Mouse (Mus musculus) hindbrain, embryonic 13.5 days (tissue): ENCODE measurements around the gene Zc3h7b. TPM values are rescaled to one million over a fixed set of nuclear protein-coding genes. Genes with fewer than 3 reads are reported as not detected.

ENCODE experiments used
- ATAC-seq: fragments of 200-750 bp; cut with Nextera tagmentation; 2 replicates; pipeline ENCODE4 v1.8.0; 2017; ENCODE audit warnings: moderate TSS enrichment; ENCODE audit not compliant: low FRiP score
- H3K27ac ChIP-seq: fragments of 300-500 bp; sonication (generic); 2 replicates; pipeline ENCODE4 v1.5.1; 2015; ENCODE audit warnings: inconsistent platforms, mild to moderate bottlenecking, moderate library complexity
- H3K27me3 ChIP-seq: fragments of 300-500 bp; sonication (generic); 2 replicates; pipeline ENCODE4 v1.6.1; 2015; ENCODE audit warnings: mild to moderate bottlenecking, inconsistent platforms
- H3K36me3 ChIP-seq: fragments of 300-500 bp; sonication (generic); 2 replicates; pipeline ENCODE4 v1.6.1; 2015; ENCODE audit warnings: mild to moderate bottlenecking, inconsistent platforms
- H3K4me1 ChIP-seq: fragments of 300-500 bp; sonication (generic); replicated peaks from 2 replicates; pipeline ENCODE4 v1.6.1; 2015; ENCODE audit warnings: inconsistent platforms
- H3K4me2 ChIP-seq: fragments of 300-500 bp; sonication (generic); 2 replicates; pipeline ENCODE4 v1.6.1; 2015; ENCODE audit warnings: inconsistent platforms, mild to moderate bottlenecking, moderate library complexity
- H3K4me3 ChIP-seq: fragments of 300-500 bp; sonication (generic); 2 replicates; pipeline ENCODE4 v1.5.1; 2015; ENCODE audit warnings: mild to moderate bottlenecking, inconsistent platforms
- H3K9ac ChIP-seq: fragments of 300-500 bp; sonication (generic); 2 replicates; pipeline ENCODE4 v1.6.1; 2015; ENCODE audit warnings: mild to moderate bottlenecking, inconsistent platforms
- H3K9me3 ChIP-seq: fragments of 300-500 bp; sonication (generic); 2 replicates; pipeline ENCODE4 v1.6.1; 2016; ENCODE audit warnings: inconsistent platforms
- WGBS: fragments of 180-500 bp; shearing (Covaris S2); methylation state at CpG from one replicate; pipeline ENCODE4 v1.1.7; 2015; 5-methylcytosine and 5-hydroxymethylcytosine counted together
- polyA plus RNA-seq: library from polyadenylated mRNA; unstranded; fragments of >200 nt; fragmentation: Nextera tagmentation; extraction: Ambion mirVana; gene quantifications from 2 replicates; pipeline ENCODE4 v1.2.1, GENCODE M21; 2015

The Zc3h7b gene
- polyA plus RNA-seq, 1 experiment from 2014 or later = 42.6 TPM

- Histone ChIP-seq H3K4me3 (no peak overlapping the region), H3K9me3 (no peaks in the 10 kb centered on the region), H3K9ac (no peak overlapping the region), H3K4me2 (no peak overlapping the region), H3K27ac (no peak overlapping the region), H3K4me1 (peaks cover 8% of the 10 kb centered on the region; the same call in 1 of the 2 replicates), H3K27me3 (0 out of 2 replicates have a peak, but pooled peaks cover 8% of the 10 kb centered on the region), H3K36me3 (peaks cover 5% of the 10 kb centered on the region; the same call in 1 of the 2 replicates)
- no peak for ATAC-seq
- WGBS = 87% methylated on average over 7 of the region's 7 CpGs
Measured at GRCm38 (mm10) chr15:81842275-81842674, 97.4 kb downstream of the Zc3h7b start.

GRCm38 (mm10) chr15:81845033-81845625, 100.3 kb downstream of the Zc3h7b start:
- Histone ChIP-seq H3K9me3 (no peaks in the 10 kb centered on the region), H3K36me3 (peaks cover 24% of the 10 kb centered on the region), H3K9ac (no peak overlapping the region), H3K27me3 (no peaks in the 10 kb centered on the region), H3K4me3 (no peak overlapping the region), H3K4me2 (no peak overlapping the region), H3K27ac (no peak overlapping the region), H3K4me1 (no peaks in the 10 kb centered on the region)
- ATAC-seq = no peak
- WGBS = 75% methylated on average over 5 of the region's 5 CpGs

- no peaks in the 10 kb centered on the region for H3K27me3 ChIP-seq
- no peaks in the 10 kb centered on the region for H3K4me1 ChIP-seq
- peaks cover 30% of the 10 kb centered on the region for H3K36me3 ChIP-seq
- H3K4me3 ChIP-seq = no peak overlapping the region
- H3K4me2 ChIP-seq = no peak overlapping the region
- 39% methylated on average over 4 of the region's 4 CpGs for WGBS
- H3K9ac ChIP-seq = no peak overlapping the region
- no peaks in the 10 kb centered on the region for H3K9me3 ChIP-seq
- no peak overlapping the region for H3K27ac ChIP-seq
- no peak for ATAC-seq
Measured at GRCm38 (mm10) chr15:81845724-81846123, 100.9 kb downstream of the Zc3h7b start.

Other genes starting within 250 kb of the Zc3h7b start
- gene Ep300, start 159.7 kb upstream of the Zc3h7b start, polyA plus RNA-seq = 20.4 and 20.6 TPM in 2 replicates
- gene L3mbtl2, start 81.2 kb upstream of the Zc3h7b start, polyA plus RNA-seq = 28.6 and 29.5 TPM in 2 replicates
- gene Chadl, start 47.8 kb upstream of the Zc3h7b start, polyA plus RNA-seq = 13.5 and 14.2 TPM in 2 replicates
- 129 and 140 TPM in 2 replicates for gene Rangap1, start 473 bp downstream of the Zc3h7b start, polyA plus RNA-seq
- 22.3 and 22.4 TPM in 2 replicates for gene Tef, start 57.4 kb downstream of the Zc3h7b start, polyA plus RNA-seq
- 15.6 and 15.7 TPM in 2 replicates for gene Tob2, start 113.7 kb downstream of the Zc3h7b start, polyA plus RNA-seq
- 123 and 125 TPM in 2 replicates for gene Phf5a, start 126.9 kb downstream of the Zc3h7b start, polyA plus RNA-seq
- 237 and 248 TPM in 2 replicates for gene Aco2, start 127.3 kb downstream of the Zc3h7b start, polyA plus RNA-seq
- 73.3 and 76.8 TPM in 2 replicates for gene Polr3h, start 181.2 kb downstream of the Zc3h7b start, polyA plus RNA-seq
- 130 and 137 TPM in 2 replicates for gene Csdc2, start 191.7 kb downstream of the Zc3h7b start, polyA plus RNA-seq
- 62.9 and 65.3 TPM in 2 replicates for gene Pmm1, start 215.9 kb downstream of the Zc3h7b start, polyA plus RNA-seq
- not detected in 2 replicates for gene 1700029P11Rik, start 235.5 kb downstream of the Zc3h7b start, polyA plus RNA-seq
- 43.4 and 44.9 TPM in 2 replicates for gene Xrcc6, start 242.8 kb downstream of the Zc3h7b start, polyA plus RNA-seq